Mouse (Mus musculus) thymus, adult 18-20 months (tissue): ENCODE results near the gene B3gntl1.
"Not testable (repeated sequence)": the region's sequence is repeated elsewhere in the genome, so short reads cannot be mapped to it uniquely, and the experiment has no call there.

Experiments used
- DNase-seq, 2 experiments: peaks; one replicate each; pipeline ENCODE4 v3.0.0; 2022; ENCODE audit warnings: mixed read lengths in 2 of 2

Gene B3gntl1

GRCm38 (mm10) chr11:121683243-121683642 lies 10.3 kb upstream of the B3gntl1 start:
- no peak for DNase-seq

GRCm38 (mm10) chr11:121680750-121681149 lies 7.8 kb upstream of the B3gntl1 start:
- no peak for DNase-seq

- no peak for DNase-seq
Observed at GRCm38 (mm10) chr11:121679581-121679980, 6.6 kb upstream of the B3gntl1 start.

GRCm38 (mm10) chr11:121676836-121677235 lies 3.9 kb upstream of the B3gntl1 start:
- DNase-seq, result no peak

- DNase-seq, result no peak
Observed at GRCm38 (mm10) chr11:121673629-121674028, 676 bp upstream of the B3gntl1 start.

GRCm38 (mm10) chr11:121672312-121672989 lies 502 bp downstream of the B3gntl1 start:
- no peak for DNase-seq

- DNase-seq, result no peak
Observed at GRCm38 (mm10) chr11:121670926-121671325, 2.0 kb downstream of the B3gntl1 start.

- no peak for DNase-seq
Observed at GRCm38 (mm10) chr11:121668776-121669175, 4.2 kb downstream of the B3gntl1 start.

GRCm38 (mm10) chr11:121667541-121667940 lies 5.4 kb downstream of the B3gntl1 start:
- no peak for DNase-seq

- no peak for DNase-seq
Observed at GRCm38 (mm10) chr11:121661116-121661515, 11.8 kb downstream of the B3gntl1 start.

- DNase-seq, result not testable (repeated sequence)
Observed at GRCm38 (mm10) chr11:121660604-121661003, 12.3 kb downstream of the B3gntl1 start.

- no peak for DNase-seq
Observed at GRCm38 (mm10) chr11:121658151-121658550, 14.8 kb downstream of the B3gntl1 start.

- no peak for DNase-seq
Observed at GRCm38 (mm10) chr11:121655807-121656511, 17.0 kb downstream of the B3gntl1 start.

GRCm38 (mm10) chr11:121655166-121655806 lies 17.7 kb downstream of the B3gntl1 start:
- no peak for DNase-seq

GRCm38 (mm10) chr11:121654406-121654945 lies 18.5 kb downstream of the B3gntl1 start:
- no peak for DNase-seq

GRCm38 (mm10) chr11:121653631-121654030 lies 19.3 kb downstream of the B3gntl1 start:
- DNase-seq, result no peak

GRCm38 (mm10) chr11:121652547-121653305 lies 20.2 kb downstream of the B3gntl1 start:
- DNase-seq, result peak; percentile 38 to 46

GRCm38 (mm10) chr11:121651983-121652382 lies 21.0 kb downstream of the B3gntl1 start:
- DNase-seq, result no peak

GRCm38 (mm10) chr11:121651556-121651955 lies 21.4 kb downstream of the B3gntl1 start:
- no peak for DNase-seq

- DNase-seq, result no peak
Observed at GRCm38 (mm10) chr11:121650668-121651067, 22.3 kb downstream of the B3gntl1 start.

GRCm38 (mm10) chr11:121649900-121650299 lies 23.1 kb downstream of the B3gntl1 start:
- no peak for DNase-seq

- no peak for DNase-seq
Observed at GRCm38 (mm10) chr11:121648166-121648565, 24.8 kb downstream of the B3gntl1 start.

- no peak for DNase-seq
Observed at GRCm38 (mm10) chr11:121647321-121647720, 25.6 kb downstream of the B3gntl1 start.
